Mouse (Mus musculus): Measurements from ENCODE around the gene Tnfrsf9. TPM values are rescaled to one million over a fixed set of nuclear protein-coding genes. Genes with fewer than 3 reads are reported as not detected.

The Tnfrsf9 gene
- polyA plus RNA-seq, 1 experiment from 2014 or later, result 0.33 TPM

DNA sequence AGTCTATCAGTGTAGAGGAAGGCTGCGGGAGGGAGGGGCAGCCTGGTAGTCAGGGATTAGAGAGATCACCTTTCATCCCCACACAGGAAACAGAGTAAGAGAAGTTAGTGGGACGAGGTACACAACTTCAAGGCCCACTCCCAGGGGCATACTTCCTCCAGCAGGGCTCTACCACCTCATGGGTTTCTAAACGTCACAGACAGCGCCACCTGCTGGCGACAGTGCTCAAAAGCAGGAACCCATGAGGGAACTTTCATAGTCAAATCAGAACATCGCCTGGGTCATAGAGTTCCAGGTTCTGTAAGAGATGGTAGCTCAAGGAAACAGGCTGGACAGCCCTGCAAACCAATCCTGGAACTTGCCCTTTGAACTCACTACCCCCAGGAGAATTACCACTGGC is 75.8 kb downstream of the Tnfrsf9 start:
- no peak overlapping the region for H3K27ac ChIP-seq (replicated peaks)
- no peaks in the 10 kb centered on the region for H3K4me1 ChIP-seq
- WGBS, result 53% methylated on average over 6 of the region's 6 CpGs
- H3K4me3 ChIP-seq, result no peak overlapping the region
- no peaks in the 10 kb centered on the region for H3K9me3 ChIP-seq (replicated peaks)
- DNase-seq (ENCODE audit: low spot score), result peak; percentile 22
- no peaks in the 10 kb centered on the region for H3K27me3 ChIP-seq (ENCODE audit: low read depth, poor library complexity, severe bottlenecking)
- H3K36me3 ChIP-seq, result no peaks in the 10 kb centered on the region

Other genes starting within 250 kb of the Tnfrsf9 start
- gene Errfi1, start 60.6 kb upstream of the Tnfrsf9 start, polyA plus RNA-seq (2016; fragmentation: Nextera tagmentation; extraction: Ambion mirVana), result 23.4 and 25.2 TPM in 2 replicates
- 456 and 487 TPM in 2 replicates for gene Park7, start 125 bp upstream of the Tnfrsf9 start, polyA plus RNA-seq (2016; fragmentation: Nextera tagmentation; extraction: Ambion mirVana)
- gene Uts2, start 82.5 kb downstream of the Tnfrsf9 start, polyA plus RNA-seq (2016; fragmentation: Nextera tagmentation; extraction: Ambion mirVana), result not detected in 2 replicates
- 5.8 and 6.2 TPM in 2 replicates for gene Per3, start 130.1 kb downstream of the Tnfrsf9 start, polyA plus RNA-seq (2016; fragmentation: Nextera tagmentation; extraction: Ambion mirVana)
- gene Vamp3, start 143.4 kb downstream of the Tnfrsf9 start, polyA plus RNA-seq (2016; fragmentation: Nextera tagmentation; extraction: Ambion mirVana), result 122 and 131 TPM in 2 replicates
- not detected in 2 replicates for gene Gm13090, start 175.0 kb downstream of the Tnfrsf9 start, polyA plus RNA-seq (2016; fragmentation: Nextera tagmentation; extraction: Ambion mirVana)

All from midbrain, embryonic 10.5 days (tissue).